Mouse (Mus musculus) heart, embryonic 12.5 days (tissue): Measurements from ENCODE around the gene Ebf3. TPM values are rescaled to one million over a fixed set of nuclear protein-coding genes. Genes with fewer than 3 reads are reported as not detected.

Experiments
- ATAC-seq: fragments of 200-750 bp; cut with Nextera tagmentation; 2 replicates; pipeline ENCODE4 v1.8.0; 2017; ENCODE audit warnings: moderate TSS enrichment, moderate library complexity; ENCODE audit not compliant: insufficient number of reproducible peaks, low FRiP score
- H3K27ac ChIP-seq: fragments of 300-500 bp; sonication (generic); 2 replicates; pipeline ENCODE4 v1.5.1; 2016; ENCODE audit warnings: mild to moderate bottlenecking, moderate library complexity; ENCODE audit not compliant: poor library complexity, severe bottlenecking
- H3K27me3 ChIP-seq: fragments of 300-500 bp; sonication (generic); replicated peaks from 2 replicates; pipeline ENCODE4 v1.6.1; 2016; ENCODE audit warnings: mild to moderate bottlenecking, moderate library complexity
- H3K36me3 ChIP-seq: fragments of 300-500 bp; sonication (generic); 2 replicates; pipeline ENCODE4 v1.6.1; 2016; ENCODE audit warnings: mild to moderate bottlenecking, moderate library complexity
- H3K4me1 ChIP-seq: fragments of 300-500 bp; sonication (generic); replicated peaks from 2 replicates; pipeline ENCODE4 v1.6.1; 2016; ENCODE audit warnings: mild to moderate bottlenecking
- H3K4me2 ChIP-seq: fragments of 300-500 bp; sonication (generic); 2 replicates; pipeline ENCODE4 v1.6.1; 2016; ENCODE audit warnings: mild to moderate bottlenecking, moderate library complexity
- H3K4me3 ChIP-seq: fragments of 300-500 bp; sonication (generic); 2 replicates; pipeline ENCODE4 v1.5.1; 2016; ENCODE audit warnings: mild to moderate bottlenecking
- H3K9ac ChIP-seq: fragments of 300-500 bp; sonication (generic); 2 replicates; pipeline ENCODE4 v1.6.1; 2016; ENCODE audit warnings: mild to moderate bottlenecking, moderate library complexity
- H3K9me3 ChIP-seq: fragments of 300-500 bp; sonication (generic); replicated peaks from 2 replicates; pipeline ENCODE4 v1.6.1; 2016; ENCODE audit warnings: mild to moderate bottlenecking, moderate library complexity
- WGBS: fragments of 180-500 bp; shearing (Covaris S2); methylation state at CpG from one replicate; pipeline ENCODE4 v1.1.7; 2016; 5-methylcytosine and 5-hydroxymethylcytosine counted together
- polyA plus RNA-seq: library from polyadenylated mRNA; unstranded; fragments of >200 nt; fragmentation: Nextera tagmentation; extraction: Ambion mirVana; gene quantifications from 2 replicates; pipeline ENCODE4 v1.2.1, GENCODE M21; 2016

Ebf3 gene
- polyA plus RNA-seq, 1 experiment from 2014 or later, result 0.61 TPM

- Histone ChIP-seq H3K27ac (no peak overlapping the region), H3K4me1 (peaks cover 21% of the 10 kb centered on the region), H3K4me2 (peak overlapping the region; percentile 65), H3K27me3 (peaks cover 58% of the 10 kb centered on the region), H3K36me3 (no peaks in the 10 kb centered on the region), H3K9ac (no peak overlapping the region), H3K4me3 (peak overlapping the region; percentile 21; the same call in 1 of the 2 replicates), H3K9me3 (no peaks in the 10 kb centered on the region)
- no peak for ATAC-seq
- 22% methylated on average over 6 of the region's 6 CpGs for WGBS
Measured at GRCm38 (mm10) chr7:137300826-137301225, 13.4 kb downstream of the Ebf3 start.

GRCm38 (mm10) chr7:137300169-137300568 is 14.1 kb downstream of the Ebf3 start:
- H3K4me3 ChIP-seq, result no peak overlapping the region
- H3K4me2 ChIP-seq, result no peak overlapping the region
- WGBS, result 33% methylated on average over 11 of the region's 11 CpGs
- H3K27ac ChIP-seq, result no peak overlapping the region
- peak; percentile 44; the same call in 1 of the 2 replicates for ATAC-seq
- H3K9ac ChIP-seq, result no peak overlapping the region
- peaks cover 55% of the 10 kb centered on the region for H3K27me3 ChIP-seq
- no peaks in the 10 kb centered on the region for H3K36me3 ChIP-seq
- H3K4me1 ChIP-seq, result peaks cover 21% of the 10 kb centered on the region
- H3K9me3 ChIP-seq, result no peaks in the 10 kb centered on the region

- no peak overlapping the region for H3K4me3 ChIP-seq
- ATAC-seq, result no peak
- no peak overlapping the region for H3K9ac ChIP-seq
- H3K4me2 ChIP-seq, result no peak overlapping the region
- H3K9me3 ChIP-seq, result no peaks in the 10 kb centered on the region
- H3K4me1 ChIP-seq, result peaks cover 15% of the 10 kb centered on the region
- H3K36me3 ChIP-seq, result no peaks in the 10 kb centered on the region
- no peak overlapping the region for H3K27ac ChIP-seq
- WGBS, result 67% methylated on average over 24 of the region's 24 CpGs
- H3K27me3 ChIP-seq, result peaks cover 41% of the 10 kb centered on the region
Measured at GRCm38 (mm10) chr7:137297594-137298381, 16.5 kb downstream of the Ebf3 start.

- Histone ChIP-seq H3K9ac (no peak overlapping the region), H3K9me3 (no peaks in the 10 kb centered on the region), H3K27me3 (peaks cover 41% of the 10 kb centered on the region), H3K4me1 (peaks cover 15% of the 10 kb centered on the region), H3K4me3 (no peak overlapping the region), H3K27ac (no peak overlapping the region), H3K36me3 (no peaks in the 10 kb centered on the region), H3K4me2 (no peak overlapping the region)
- ATAC-seq, result no peak
- 63% methylated on average over 7 of the region's 7 CpGs for WGBS
Measured at GRCm38 (mm10) chr7:137297131-137297530, 17.1 kb downstream of the Ebf3 start.

DNA sequence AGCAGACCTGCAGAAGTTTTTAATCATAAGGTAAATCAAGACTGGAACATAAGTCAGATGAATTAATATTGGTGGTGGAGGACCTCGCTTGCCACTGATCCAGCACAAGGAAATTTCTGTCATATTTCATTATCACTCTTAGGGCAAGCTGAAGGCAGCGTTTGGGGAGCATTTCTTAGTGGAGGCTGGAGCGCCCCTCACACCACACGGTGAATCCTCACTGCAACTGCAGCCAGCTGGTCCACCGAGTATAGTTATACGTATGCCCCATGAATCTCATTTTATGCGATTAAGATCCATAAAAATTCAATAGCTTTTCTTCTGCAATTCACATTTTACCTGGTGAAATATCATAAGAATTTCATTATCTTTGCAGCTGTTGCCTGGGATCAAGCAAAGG is 18.6 kb downstream of the Ebf3 start:
- H3K9me3 ChIP-seq, result no peaks in the 10 kb centered on the region
- H3K4me1 ChIP-seq, result 0 out of 2 replicates have a peak, but pooled peaks cover 2% of the 10 kb centered on the region
- no peak overlapping the region for H3K4me2 ChIP-seq
- H3K9ac ChIP-seq, result no peak overlapping the region
- H3K27me3 ChIP-seq, result peaks cover 38% of the 10 kb centered on the region
- no peaks in the 10 kb centered on the region for H3K36me3 ChIP-seq
- WGBS, result 74% methylated on average over 7 of the region's 7 CpGs
- no peak for ATAC-seq
- H3K27ac ChIP-seq, result no peak overlapping the region
- no peak overlapping the region for H3K4me3 ChIP-seq

GRCm38 (mm10) chr7:137294446-137294845 is 19.8 kb downstream of the Ebf3 start:
- no peaks in the 10 kb centered on the region for H3K9me3 ChIP-seq
- no peak overlapping the region for H3K4me2 ChIP-seq
- ATAC-seq, result no peak
- no peaks in the 10 kb centered on the region for H3K4me1 ChIP-seq
- H3K36me3 ChIP-seq, result no peaks in the 10 kb centered on the region
- WGBS, result 79% methylated on average over 7 of the region's 7 CpGs
- H3K27me3 ChIP-seq, result peaks cover 29% of the 10 kb centered on the region
- H3K9ac ChIP-seq, result no peak overlapping the region
- H3K4me3 ChIP-seq, result no peak overlapping the region
- H3K27ac ChIP-seq, result no peak overlapping the region

DNA sequence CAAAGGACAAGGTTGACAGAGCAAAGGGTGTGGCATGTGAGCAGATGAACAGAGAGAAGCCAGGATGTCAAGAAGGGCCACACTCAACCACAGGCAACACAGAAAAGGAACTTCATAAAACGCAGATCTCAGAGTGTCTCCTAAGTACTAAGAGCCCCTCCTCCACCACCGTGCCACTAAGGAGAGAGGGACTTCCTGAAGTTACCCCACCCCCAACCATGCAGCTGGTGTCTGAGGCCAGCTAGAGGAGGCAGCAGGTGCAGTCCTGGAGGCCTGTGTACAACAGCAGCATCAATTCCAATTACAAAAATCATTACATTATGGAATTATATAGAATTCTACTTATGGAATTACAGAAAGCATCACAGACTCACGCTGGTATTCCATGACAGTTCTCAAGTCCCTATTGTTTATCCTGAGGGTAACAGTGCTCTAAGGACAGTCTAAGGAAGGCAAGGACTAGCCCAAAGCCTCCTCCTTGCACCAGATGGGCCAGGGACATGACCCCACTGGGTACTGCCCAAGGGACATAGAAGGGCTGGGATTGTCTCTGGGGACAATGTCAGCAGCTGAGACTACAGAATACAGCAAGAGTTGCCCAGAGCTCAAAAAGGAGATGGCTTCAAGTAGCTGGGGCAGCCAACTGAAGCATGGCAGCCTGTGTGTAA is 24.8 kb downstream of the Ebf3 start:
- no peaks in the 10 kb centered on the region for H3K4me1 ChIP-seq
- no peak overlapping the region for H3K27ac ChIP-seq
- 49% methylated on average over 3 of the region's 3 CpGs for WGBS
- 0 out of 2 replicates have a peak, but pooled peaks cover 2% of the 10 kb centered on the region for H3K27me3 ChIP-seq
- no peak for ATAC-seq
- no peaks in the 10 kb centered on the region for H3K9me3 ChIP-seq
- no peaks in the 10 kb centered on the region for H3K36me3 ChIP-seq
- no peak overlapping the region for H3K9ac ChIP-seq
- H3K4me3 ChIP-seq, result no peak overlapping the region
- no peak overlapping the region for H3K4me2 ChIP-seq

DNA sequence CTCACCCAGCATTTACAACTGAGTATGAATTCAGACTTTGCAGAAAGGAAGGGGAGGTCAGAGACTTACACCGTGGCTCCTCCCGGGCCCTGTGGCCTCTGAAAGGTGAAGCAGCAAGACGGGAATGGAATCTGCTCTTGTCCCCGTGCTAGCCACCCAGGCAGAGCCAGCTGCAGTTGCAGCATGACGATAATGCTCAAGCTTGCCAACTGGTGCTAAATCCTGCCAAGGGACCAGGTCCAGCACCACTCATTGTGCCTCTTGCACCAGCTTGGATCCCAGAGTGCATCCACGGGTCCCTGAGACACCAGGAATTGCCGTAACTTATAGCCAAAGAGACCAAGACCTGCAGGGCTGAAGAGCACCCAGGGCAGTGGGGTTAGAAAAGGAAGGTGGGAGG is 36.1 kb downstream of the Ebf3 start:
- H3K4me3 ChIP-seq, result no peak overlapping the region
- no peak overlapping the region for H3K9ac ChIP-seq
- ATAC-seq, result no peak
- no peak overlapping the region for H3K4me2 ChIP-seq
- H3K27me3 ChIP-seq, result peaks cover 26% of the 10 kb centered on the region
- H3K27ac ChIP-seq, result no peak overlapping the region
- WGBS, result 85% methylated on average over 7 of the region's 7 CpGs
- 0 out of 2 replicates have a peak, but pooled peaks cover 9% of the 10 kb centered on the region for H3K4me1 ChIP-seq
- no peaks in the 10 kb centered on the region for H3K9me3 ChIP-seq
- no peaks in the 10 kb centered on the region for H3K36me3 ChIP-seq

DNA sequence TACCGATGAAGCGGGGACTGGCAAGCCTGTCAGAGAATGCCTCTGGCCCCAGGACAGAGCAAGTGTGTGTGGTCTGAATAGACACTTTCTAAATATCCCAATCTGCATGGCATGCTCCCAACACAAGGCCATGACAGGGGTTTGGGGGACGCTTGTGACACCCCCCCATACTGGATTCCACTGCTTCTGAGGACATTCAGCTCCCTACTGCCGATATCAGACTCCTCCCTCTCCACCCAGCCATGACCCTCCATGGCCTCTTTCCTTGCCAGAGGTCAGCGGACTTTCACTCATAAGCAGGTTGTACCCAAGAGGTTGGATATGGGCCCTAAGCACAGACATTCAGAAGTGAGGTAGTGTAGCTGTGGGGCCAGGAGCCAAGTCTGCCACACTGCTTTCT is 36.5 kb downstream of the Ebf3 start:
- Histone ChIP-seq H3K4me3 (no peak overlapping the region), H3K36me3 (no peaks in the 10 kb centered on the region), H3K9ac (no peak overlapping the region), H3K4me2 (no peak overlapping the region), H3K27me3 (peaks cover 28% of the 10 kb centered on the region), H3K27ac (no peak overlapping the region), H3K4me1 (0 out of 2 replicates have a peak, but pooled peaks cover 9% of the 10 kb centered on the region), H3K9me3 (no peaks in the 10 kb centered on the region)
- no peak for ATAC-seq
- 76% methylated on average over 5 of the region's 5 CpGs for WGBS

- Histone ChIP-seq H3K4me1 (0 out of 2 replicates have a peak, but pooled peaks cover 10% of the 10 kb centered on the region), H3K27me3 (peaks cover 16% of the 10 kb centered on the region)
Measured at GRCm38 (mm10) chr7:137272252-137272651, 42.0 kb downstream of the Ebf3 start.

DNA sequence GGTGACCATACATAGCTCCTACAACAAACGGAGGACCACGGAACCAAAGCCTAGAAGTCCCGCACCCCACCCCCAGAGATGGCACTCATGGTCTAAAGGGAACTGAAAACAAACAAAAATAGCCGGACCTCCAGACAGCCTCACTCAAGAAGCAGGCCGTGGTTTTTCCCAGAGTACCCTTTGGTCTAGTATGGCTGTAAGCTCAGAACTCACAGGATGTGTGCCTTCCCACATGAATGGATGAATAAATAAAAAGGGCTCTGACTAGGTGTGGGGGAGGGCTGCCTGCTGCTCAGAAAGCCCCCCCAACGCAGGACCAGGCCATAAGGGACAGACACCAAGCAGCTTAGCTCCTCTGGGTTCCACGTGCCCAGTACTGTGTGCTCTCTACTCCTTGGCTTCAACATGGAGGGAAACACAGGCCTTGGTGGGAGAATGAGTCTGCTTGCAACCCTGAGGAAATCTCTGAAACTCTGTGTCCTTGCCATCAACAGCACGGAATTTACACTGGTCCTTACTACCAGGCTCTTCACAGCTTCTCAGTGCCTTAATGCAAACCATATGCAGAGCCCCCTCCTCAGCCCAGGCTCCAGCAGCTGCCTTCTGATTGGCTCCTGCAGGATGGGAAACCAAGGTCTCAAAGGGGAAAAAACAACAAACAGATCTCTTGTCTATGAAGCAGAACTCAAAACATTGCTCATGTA is 45.6 kb downstream of the Ebf3 start:
- 53% methylated on average over 8 of the region's 8 CpGs for WGBS

More at GRCm38 (mm10) chr7:137272252-137272651, 42.0 kb downstream of the Ebf3 start:
- H3K9ac ChIP-seq, result no peak overlapping the region
- H3K27ac ChIP-seq, result no peak overlapping the region
- H3K4me3 ChIP-seq, result no peak overlapping the region
- 83% methylated on average over 10 of the region's 10 CpGs for WGBS
- no peak for ATAC-seq
- no peaks in the 10 kb centered on the region for H3K9me3 ChIP-seq
- H3K4me2 ChIP-seq, result no peak overlapping the region
- H3K36me3 ChIP-seq, result no peaks in the 10 kb centered on the region

More for the DNA sequence above, 45.6 kb downstream of the Ebf3 start:
- Histone ChIP-seq H3K4me1 (peaks cover 10% of the 10 kb centered on the region; the same call in 1 of the 2 replicates), H3K4me3 (no peak overlapping the region), H3K9ac (no peak overlapping the region), H3K27me3 (peaks cover 7% of the 10 kb centered on the region), H3K9me3 (no peaks in the 10 kb centered on the region), H3K27ac (no peak overlapping the region), H3K4me2 (no peak overlapping the region), H3K36me3 (no peaks in the 10 kb centered on the region)
- no peak for ATAC-seq
